Mouse (Mus musculus) heart, embryonic 11.5 days (tissue): ENCODE results near the gene Prdm1. TPM values are rescaled to one million over a fixed set of nuclear protein-coding genes. Genes with fewer than 3 reads are reported as not detected.

Source experiments
- ATAC-seq: fragments of 200-750 bp; cut with Nextera tagmentation; replicated peaks from 2 replicates; pipeline ENCODE4 v1.8.0; 2017; ENCODE audit warnings: moderate library complexity; ENCODE audit not compliant: insufficient number of reproducible peaks, low FRiP score, low TSS enrichment
- H3K27ac ChIP-seq: fragments of 300-500 bp; sonication (generic); 2 replicates; pipeline ENCODE4 v1.5.1; 2014; ENCODE audit warnings: mild to moderate bottlenecking, low read depth, low read length
- H3K27me3 ChIP-seq: fragments of 300-500 bp; sonication (generic); 2 replicates; pipeline ENCODE4 v1.6.1; 2014; ENCODE audit warnings: mild to moderate bottlenecking, low read length, mixed read lengths; ENCODE audit not compliant: control insufficient read depth, insufficient read depth
- H3K36me3 ChIP-seq: fragments of 300-500 bp; sonication (generic); 2 replicates; pipeline ENCODE4 v1.6.1; 2014; ENCODE audit warnings: mild to moderate bottlenecking, low read length, moderate library complexity, mixed read lengths; ENCODE audit not compliant: control insufficient read depth, insufficient read depth
- H3K4me1 ChIP-seq: fragments of 300-500 bp; sonication (generic); 2 replicates; pipeline ENCODE4 v1.6.1; 2014; ENCODE audit warnings: low read length; ENCODE audit not compliant: control insufficient read depth, insufficient read depth
- H3K4me2 ChIP-seq: fragments of 300-500 bp; sonication (generic); 2 replicates; pipeline ENCODE4 v1.6.1; 2014; ENCODE audit warnings: mild to moderate bottlenecking, moderate library complexity
- H3K4me3 ChIP-seq: fragments of 300-500 bp; sonication (generic); 2 replicates; pipeline ENCODE4 v1.5.1; 2014; ENCODE audit warnings: low read depth, low read length
- H3K9ac ChIP-seq: fragments of 300-500 bp; sonication (generic); 2 replicates; pipeline ENCODE4 v1.6.1; 2014; ENCODE audit warnings: mild to moderate bottlenecking, low read depth, low read length, moderate library complexity
- H3K9me3 ChIP-seq: fragments of 300-500 bp; sonication (generic); replicated peaks from 2 replicates; pipeline ENCODE4 v1.6.1; 2016; ENCODE audit warnings: low read length; ENCODE audit not compliant: control insufficient read depth
- WGBS: fragments of 180-500 bp; shearing (Covaris S2); extraction: QIAGEN DNeasy Blood & Tissue Kit; methylation state at CpG from one replicate; pipeline ENCODE4 v1.1.7; 2014; ENCODE audit not compliant: insufficient replicate concordance; 5-methylcytosine and 5-hydroxymethylcytosine counted together
- polyA plus RNA-seq: library from polyadenylated mRNA; unstranded; fragments of >200 nt; fragmentation: Nextera tagmentation; extraction: Ambion mirVana; gene quantifications from 2 replicates; pipeline ENCODE4 v1.2.1, GENCODE M21; 2014

The Prdm1 gene
- polyA plus RNA-seq, 1 experiment from 2014 or later, result 0.36 TPM

DNA sequence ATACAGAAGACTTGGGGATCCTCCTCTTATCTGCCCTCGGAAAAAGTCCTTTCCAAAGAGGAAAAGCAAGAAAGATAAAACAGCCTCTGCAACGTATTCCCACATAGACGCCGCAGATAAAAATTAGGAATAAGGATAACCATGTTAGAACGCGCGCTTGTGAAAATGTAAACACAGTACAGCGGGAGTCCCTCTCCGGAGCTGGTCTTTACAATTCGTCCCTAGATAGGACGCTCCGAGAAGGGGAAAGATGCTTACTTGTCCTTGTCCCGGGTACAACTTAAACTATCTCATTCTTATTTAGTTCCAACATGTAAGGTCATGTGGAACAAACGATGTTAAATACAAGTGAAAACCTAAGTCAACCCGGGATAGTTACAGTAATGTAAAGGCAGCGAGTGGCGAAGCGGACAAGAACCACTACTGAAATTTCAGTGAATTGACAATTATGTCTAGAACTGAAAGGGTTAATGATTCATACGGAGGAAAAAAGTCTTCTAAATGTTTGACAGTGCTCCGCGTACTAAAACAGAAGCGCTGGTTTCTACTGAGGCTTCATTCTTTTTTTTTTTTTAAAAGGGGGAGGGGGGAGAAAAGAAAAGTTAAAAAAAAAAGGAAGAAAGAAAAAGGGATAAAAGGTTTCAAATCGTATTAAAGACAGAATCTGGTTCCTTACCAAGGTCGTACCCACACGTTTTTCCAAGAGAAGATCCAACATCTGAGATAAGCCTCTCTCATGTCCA is 70.3 kb downstream of the Prdm1 start:
- H3K4me2 ChIP-seq, result peak overlapping the region; percentile 96
- H3K9me3 ChIP-seq, result no peaks in the 10 kb centered on the region
- H3K4me3 ChIP-seq, result peak overlapping the region; percentile 59
- H3K9ac ChIP-seq, result no peak overlapping the region
- no peaks in the 10 kb centered on the region for H3K4me1 ChIP-seq
- no peak for ATAC-seq
- peaks cover 26% of the 10 kb centered on the region for H3K27me3 ChIP-seq
- under 1% methylated on average over 25 of the region's 25 CpGs for WGBS
- no peak overlapping the region for H3K27ac ChIP-seq
- H3K36me3 ChIP-seq, result no peaks in the 10 kb centered on the region

- Histone ChIP-seq H3K4me3 (peak overlapping the region; percentile 59), H3K4me1 (no peaks in the 10 kb centered on the region), H3K4me2 (peak overlapping the region; percentile 96), H3K27me3 (peaks cover 23% of the 10 kb centered on the region), H3K36me3 (no peaks in the 10 kb centered on the region), H3K27ac (no peak overlapping the region), H3K9ac (no peak overlapping the region; the same call in 1 of the 2 replicates), H3K9me3 (no peaks in the 10 kb centered on the region)
- WGBS, result 1% methylated on average over 31 of the region's 31 CpGs
- no peak for ATAC-seq
Observed at GRCm38 (mm10) chr10:44456757-44457595, 71.3 kb downstream of the Prdm1 start.

- no peaks in the 10 kb centered on the region for H3K4me1 ChIP-seq
- H3K27ac ChIP-seq, result no peak overlapping the region
- H3K9ac ChIP-seq, result no peak overlapping the region
- no peaks in the 10 kb centered on the region for H3K36me3 ChIP-seq
- H3K27me3 ChIP-seq, result peaks cover 20% of the 10 kb centered on the region
- ATAC-seq, result no peak
- 59% methylated on average over 4 of the region's 4 CpGs for WGBS
- H3K4me2 ChIP-seq, result no peak overlapping the region
- H3K4me3 ChIP-seq, result no peak overlapping the region
- no peaks in the 10 kb centered on the region for H3K9me3 ChIP-seq
Observed at GRCm38 (mm10) chr10:44454753-44455152, 73.5 kb downstream of the Prdm1 start.

- no peak overlapping the region for H3K4me3 ChIP-seq
- H3K27me3 ChIP-seq, result peaks cover 22% of the 10 kb centered on the region
- WGBS, result 48% methylated on average over 2 of the region's 2 CpGs
- no peaks in the 10 kb centered on the region for H3K9me3 ChIP-seq
- H3K9ac ChIP-seq, result no peak overlapping the region
- no peaks in the 10 kb centered on the region for H3K36me3 ChIP-seq
- no peak overlapping the region for H3K27ac ChIP-seq
- H3K4me2 ChIP-seq, result no peak overlapping the region
- no peak for ATAC-seq
- no peaks in the 10 kb centered on the region for H3K4me1 ChIP-seq
Observed at GRCm38 (mm10) chr10:44454111-44454510, 74.2 kb downstream of the Prdm1 start.

DNA sequence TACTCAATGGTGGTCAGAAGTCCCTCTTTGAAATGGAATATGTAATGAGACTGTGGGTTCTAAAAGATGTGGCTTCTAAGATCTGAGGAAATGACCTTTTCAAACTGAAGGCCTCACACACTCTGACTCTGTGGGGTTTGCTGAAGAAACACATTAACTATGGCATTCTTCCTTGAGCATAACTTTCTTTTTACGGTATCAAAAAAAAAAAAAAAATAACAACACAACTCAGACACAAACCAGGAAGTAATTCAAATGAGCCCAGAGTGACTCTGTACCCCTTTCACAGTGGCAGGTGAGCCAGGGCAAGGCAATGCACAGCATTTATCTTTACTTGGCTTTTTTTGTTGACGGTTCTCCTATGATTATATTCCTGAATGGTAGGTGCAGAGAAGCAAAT is 77.5 kb downstream of the Prdm1 start:
- no peaks in the 10 kb centered on the region for H3K36me3 ChIP-seq
- H3K9ac ChIP-seq, result no peak overlapping the region
- H3K4me3 ChIP-seq, result no peak overlapping the region
- 79% methylated on average over 2 of the region's 2 CpGs for WGBS
- no peak for ATAC-seq
- peaks cover 13% of the 10 kb centered on the region for H3K27me3 ChIP-seq
- no peaks in the 10 kb centered on the region for H3K9me3 ChIP-seq
- H3K4me2 ChIP-seq, result no peak overlapping the region
- H3K4me1 ChIP-seq, result no peaks in the 10 kb centered on the region
- H3K27ac ChIP-seq, result no peak overlapping the region

DNA sequence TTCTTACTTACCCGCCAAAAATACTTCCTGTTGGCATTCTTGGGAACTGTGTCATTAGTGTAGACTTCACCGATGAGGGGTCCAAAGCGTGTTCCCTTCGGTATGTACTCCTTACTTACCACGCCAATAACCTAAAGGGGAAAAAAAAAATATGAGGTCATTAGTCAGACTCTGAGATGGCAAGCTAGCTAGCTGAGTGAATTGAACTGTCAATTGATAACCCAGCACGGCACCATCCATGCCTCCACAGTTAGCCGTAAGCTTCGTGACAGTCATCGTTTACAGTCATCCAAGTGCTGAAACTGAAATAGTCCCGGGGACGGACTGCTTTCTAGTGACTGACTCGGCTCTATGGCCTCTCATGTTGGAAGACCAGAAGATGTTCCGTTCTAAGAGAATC is 78.2 kb downstream of the Prdm1 start:
- 78% methylated on average over 13 of the region's 13 CpGs for WGBS
- H3K4me1 ChIP-seq, result no peaks in the 10 kb centered on the region
- H3K36me3 ChIP-seq, result no peaks in the 10 kb centered on the region
- H3K9ac ChIP-seq, result no peak overlapping the region
- H3K27me3 ChIP-seq, result peaks cover 9% of the 10 kb centered on the region
- no peak overlapping the region for H3K4me3 ChIP-seq
- H3K27ac ChIP-seq, result no peak overlapping the region
- H3K9me3 ChIP-seq, result no peaks in the 10 kb centered on the region
- H3K4me2 ChIP-seq, result no peak overlapping the region
- no peak for ATAC-seq

DNA sequence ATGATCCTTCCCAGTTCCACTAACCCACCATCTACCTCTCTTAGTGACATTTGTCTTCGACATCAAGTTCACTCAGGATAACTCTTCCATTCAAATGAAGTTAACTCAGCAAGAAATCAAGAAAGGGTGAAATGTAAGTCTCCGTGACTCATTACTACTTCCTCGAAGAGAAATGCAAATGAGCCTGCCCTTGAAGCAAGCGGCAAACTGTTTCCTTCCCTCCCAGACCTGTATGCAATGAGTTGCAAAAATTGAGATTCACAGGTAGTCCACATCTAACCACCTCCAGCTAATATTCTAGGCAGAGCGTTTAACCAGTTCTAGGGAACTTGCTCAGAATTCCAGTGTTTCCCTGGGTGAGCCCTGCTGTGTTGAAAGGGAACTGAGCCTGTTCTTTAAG is 78.6 kb downstream of the Prdm1 start:
- Histone ChIP-seq H3K4me1 (no peaks in the 10 kb centered on the region), H3K27me3 (peaks cover 4% of the 10 kb centered on the region; the same call in 1 of the 2 replicates), H3K27ac (no peak overlapping the region), H3K9ac (no peak overlapping the region), H3K36me3 (no peaks in the 10 kb centered on the region), H3K4me3 (no peak overlapping the region), H3K4me2 (no peak overlapping the region), H3K9me3 (no peaks in the 10 kb centered on the region)
- no peak for ATAC-seq
- WGBS, result 65% methylated on average over 5 of the region's 5 CpGs

GRCm38 (mm10) chr10:44448165-44448564 is 80.1 kb downstream of the Prdm1 start:
- peaks cover 4% of the 10 kb centered on the region; the same call in 1 of the 2 replicates for H3K27me3 ChIP-seq
- no peaks in the 10 kb centered on the region for H3K9me3 ChIP-seq
- ATAC-seq, result no peak
- H3K4me3 ChIP-seq, result no peak overlapping the region
- peaks cover 4% of the 10 kb centered on the region for H3K4me1 ChIP-seq
- H3K36me3 ChIP-seq, result no peaks in the 10 kb centered on the region
- peak overlapping the region; percentile 45 for H3K4me2 ChIP-seq
- 29% methylated on average over 12 of the region's 12 CpGs for WGBS
- H3K27ac ChIP-seq, result no peak overlapping the region
- no peak overlapping the region for H3K9ac ChIP-seq
